Mouse (Mus musculus) gastrocnemius, postnatal 14 days (tissue): ENCODE measurements around the gene Elp6. TPM values are rescaled to one million over a fixed set of nuclear protein-coding genes. Genes with fewer than 3 reads are reported as not detected.

Source experiments
- DNase-seq: peaks from one replicate; pipeline ENCODE4 v3.0.0; 2021; ENCODE audit warnings: mixed read lengths
- intact Hi-C: fragments of 180-260 bp; cut with DNase I; formaldehyde crosslinking; loops from one replicate; pipeline ENCODE4 v1.15.1; 2025; ENCODE audit warnings: low total_unique reads
- microRNA-seq, 2 experiments: library from miRNA; unstranded; fragments of <30 nt; microRNA quantifications; one replicate each; pipeline ENCODE4 v1.2.0; 2021
- total RNA-seq, 2 experiments: library from RNA; stranded (reverse); gene quantifications; 2 replicates each; pipeline ENCODE4 v1.2.3; 2021

The Elp6 gene
- total RNA-seq, 2 experiments from 2014 or later = 2.5 to 3.9 TPM

- intact Hi-C loops = no loop called here
Measured at GRCm38 (mm10) chr9:110348899-110349298, 43.9 kb downstream of the Elp6 start.

GRCm38 (mm10) chr9:110350188-110350587 lies 45.2 kb downstream of the Elp6 start:
- DNase-seq = no peak
- intact Hi-C loops = no loop called here

More at GRCm38 (mm10) chr9:110348899-110349298, 43.9 kb downstream of the Elp6 start:
- no peak for DNase-seq

DNA sequence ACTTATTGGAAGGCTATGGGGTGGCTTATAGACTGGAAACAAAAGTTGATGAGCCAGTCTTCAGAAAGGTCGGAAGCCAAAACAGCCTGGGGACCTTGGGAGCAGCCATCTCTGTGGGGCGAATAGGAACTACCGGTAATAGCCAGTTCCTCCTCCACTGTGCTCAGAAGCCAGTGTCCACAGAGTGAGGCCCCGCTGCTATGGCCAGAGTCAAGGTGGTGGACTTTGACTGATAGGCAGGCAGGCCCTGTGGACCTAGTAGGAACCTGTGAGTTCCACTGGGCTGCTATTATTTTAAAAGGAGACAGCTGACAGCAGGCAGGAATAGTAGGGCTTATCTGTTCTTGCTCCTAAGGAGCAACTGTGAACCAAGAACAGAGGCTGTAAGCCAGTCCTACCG lies 45.6 kb downstream of the Elp6 start:
- intact Hi-C loops = no loop called here
- no peak for DNase-seq

GRCm38 (mm10) chr9:110351350-110351749 lies 46.4 kb downstream of the Elp6 start:
- intact Hi-C loops = no loop called here
- no peak for DNase-seq

- intact Hi-C loops = no loop called here
- no peak for DNase-seq
Measured at GRCm38 (mm10) chr9:110351932-110352632, 47.1 kb downstream of the Elp6 start.

DNA sequence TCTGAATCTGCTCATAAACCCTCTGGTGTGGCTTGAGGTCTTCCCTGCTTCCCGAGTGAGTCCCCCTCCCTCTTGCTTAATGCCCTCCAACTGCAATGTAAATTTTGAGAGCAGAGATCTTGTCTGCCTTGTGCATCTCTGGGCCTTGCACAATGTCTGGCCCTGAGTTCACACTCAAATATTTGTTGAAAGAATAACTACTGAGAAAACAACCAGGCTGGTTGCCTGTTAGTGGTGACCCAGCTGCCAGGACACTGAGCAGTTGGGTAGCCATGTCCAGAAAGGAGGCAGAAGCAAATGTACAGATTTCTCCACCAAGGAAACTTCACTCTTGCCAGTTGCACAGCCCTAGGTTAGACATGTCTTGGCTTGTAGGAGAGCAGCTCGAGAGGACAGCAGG lies 53.4 kb downstream of the Elp6 start:
- no peak for DNase-seq
- intact Hi-C loops = no loop called here

DNA sequence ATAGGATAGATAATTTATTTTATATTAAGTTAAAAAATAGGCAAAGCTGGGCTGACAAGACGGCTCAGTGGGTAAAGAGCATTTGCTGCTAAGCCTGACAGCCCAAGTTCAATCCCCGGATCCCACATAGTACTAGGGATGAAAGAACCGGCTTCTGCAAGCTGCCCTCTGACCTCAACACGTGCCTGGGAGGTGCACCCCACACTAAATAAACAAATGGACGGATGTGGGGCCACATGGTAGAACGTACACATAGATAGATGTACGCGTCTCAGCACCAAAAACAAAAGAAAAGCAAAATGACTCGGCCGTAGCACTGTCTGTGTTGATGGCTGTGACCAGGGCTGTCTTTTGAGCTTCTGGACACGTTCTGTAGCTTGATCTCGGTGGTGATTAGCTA lies 56.3 kb downstream of the Elp6 start:
- intact Hi-C loops = no loop called here
- DNase-seq = no peak

DNA sequence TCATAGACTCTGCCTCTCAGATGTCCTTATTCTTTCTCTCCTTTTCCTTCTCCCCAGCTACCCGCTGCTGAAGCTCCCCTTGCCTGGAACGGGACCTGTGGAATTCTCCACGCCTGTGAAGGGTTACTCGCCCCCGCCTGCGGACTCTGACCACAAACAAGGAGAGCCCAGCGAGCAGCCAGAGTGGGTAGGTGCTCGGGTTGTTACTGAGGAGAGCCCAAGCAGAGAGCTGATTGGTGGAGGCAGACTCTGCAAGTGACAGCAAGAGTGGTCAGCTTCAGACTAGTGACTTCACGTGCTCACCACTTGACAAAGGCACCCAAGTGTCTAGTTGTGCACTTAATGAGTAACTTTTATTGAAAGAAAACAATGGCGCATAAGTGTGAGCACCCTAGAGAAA lies 57.4 kb downstream of the Elp6 start:
- intact Hi-C loops = no loop called here
- DNase-seq = no peak

- intact Hi-C loops = no loop called here
- DNase-seq = no peak
Measured at GRCm38 (mm10) chr9:110366746-110367145, 61.8 kb downstream of the Elp6 start.

- no peak for DNase-seq
- intact Hi-C loops = no loop called here
Measured at GRCm38 (mm10) chr9:110369860-110370259, 64.9 kb downstream of the Elp6 start.

Small RNAs within 50 kb of the gene (microRNA-seq; reads per million reads assigned to microRNA genes)
- 22.9 to 90.7 reads per million in 2 experiments for gene Mir6236

Other genes with a start within 250 kb of the Elp6 start
- gene Smarcc1, start 187.5 kb upstream of the Elp6 start, total RNA-seq = 10 to 100 TPM; 19.8 to 23.8 TPM
- 10 to 100 TPM; 31.6 to 39.8 TPM for gene Dhx30, start 187.3 kb upstream of the Elp6 start, total RNA-seq
- gene Cspg5, start 61.4 kb upstream of the Elp6 start, total RNA-seq = under 1 TPM; 0.43 to 0.58 TPM
- 10 to 100 TPM; 24.1 to 26.1 TPM for gene Scap, start 28.1 kb downstream of the Elp6 start, total RNA-seq
- gene Ptpn23, start 103.0 kb downstream of the Elp6 start, total RNA-seq = 10 to 100 TPM; 10.2 to 10.3 TPM
- under 1 TPM in 1 of 2 experiments, not detected in 1; 0.18 TPM for gene Ngp, start 114.6 kb downstream of the Elp6 start, total RNA-seq
- 1 to 10 TPM; 6.6 to 8.4 TPM for gene Klhl18, start 171.5 kb downstream of the Elp6 start, total RNA-seq
- gene Kif9, start 171.8 kb downstream of the Elp6 start, total RNA-seq = under 1 TPM; 0.16 to 0.20 TPM
- 10 to 100 TPM; 31.1 to 33.9 TPM for gene Setd2, start 227.4 kb downstream of the Elp6 start, total RNA-seq